Mouse (Mus musculus) cortical plate, adult 2 months (tissue): ENCODE data around the gene Col6a5. TPM values are rescaled to one million over a fixed set of nuclear protein-coding genes. Genes with fewer than 3 reads are reported as not detected.

Experiments
- H3K27ac ChIP-seq: fragments of 200-500 bp; 2 replicates; pipeline ENCODE4 v1.5.1; 2012; ENCODE audit warnings: low read length, control low read depth, inconsistent platforms; ENCODE audit not compliant: insufficient read depth
- H3K4me1 ChIP-seq: fragments of 200-500 bp; 2 replicates; pipeline ENCODE4 v1.6.1; 2011; ENCODE audit warnings: low read length; ENCODE audit not compliant: control insufficient read depth, insufficient read depth
- H3K4me3 ChIP-seq: fragments of 200-500 bp; 2 replicates; pipeline ENCODE4 v1.5.1; 2011; ENCODE audit warnings: mild to moderate bottlenecking, low read length, control low read depth; ENCODE audit not compliant: insufficient read depth
- CTCF ChIP-seq: fragments of 200-500 bp; IDR thresholded peaks from 2 replicates; pipeline ENCODE4 v1.5.1; 2011; ENCODE audit warnings: mild to moderate bottlenecking, control low read depth, low read length; ENCODE audit not compliant: insufficient read depth; ENCODE audit errors: extremely low read depth
- POLR2A ChIP-seq: fragments of 200-500 bp; IDR thresholded peaks from 2 replicates; pipeline ENCODE4 v1.6.1; 2011; ENCODE audit warnings: mild to moderate bottlenecking, low read length, control low read depth; ENCODE audit not compliant: insufficient read depth; ENCODE audit errors: extremely low read depth
- polyA plus RNA-seq: library from polyadenylated mRNA; depleted of rRNA; stranded (reverse); fragments of >200 nt; gene quantifications from 2 replicates; pipeline ENCODE4 v1.2.3, GENCODE M21; 2012; rRNA removed

Col6a5 gene
- polyA plus RNA-seq, 1 experiment, result 0.86 TPM

DNA sequence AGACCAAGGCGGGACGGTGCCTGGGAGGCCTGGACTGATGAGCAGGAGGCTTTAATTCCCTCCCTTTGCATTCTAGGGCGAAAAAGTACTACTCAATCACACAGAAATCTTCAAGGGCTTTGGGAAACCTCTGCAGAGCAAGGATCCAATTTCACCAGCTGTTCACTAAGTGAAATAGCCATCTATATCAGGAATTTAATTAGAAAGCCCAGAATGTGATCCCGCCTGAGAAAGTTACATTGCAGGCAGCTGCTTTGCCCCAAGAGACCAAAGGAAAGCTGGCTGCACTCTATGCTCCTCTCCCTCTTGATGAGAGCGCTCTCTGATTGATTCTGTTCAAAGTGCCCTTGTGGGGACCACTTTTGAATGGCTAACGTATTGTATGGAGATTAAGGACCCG is 149.0 kb downstream of the Col6a5 start:
- Histone ChIP-seq H3K4me1 (no peaks in the 10 kb centered on the region), H3K27ac (no peak overlapping the region), H3K4me3 (no peak overlapping the region)
- no peak for TF ChIP-seq POLR2A
- no peak for TF ChIP-seq CTCF

DNA sequence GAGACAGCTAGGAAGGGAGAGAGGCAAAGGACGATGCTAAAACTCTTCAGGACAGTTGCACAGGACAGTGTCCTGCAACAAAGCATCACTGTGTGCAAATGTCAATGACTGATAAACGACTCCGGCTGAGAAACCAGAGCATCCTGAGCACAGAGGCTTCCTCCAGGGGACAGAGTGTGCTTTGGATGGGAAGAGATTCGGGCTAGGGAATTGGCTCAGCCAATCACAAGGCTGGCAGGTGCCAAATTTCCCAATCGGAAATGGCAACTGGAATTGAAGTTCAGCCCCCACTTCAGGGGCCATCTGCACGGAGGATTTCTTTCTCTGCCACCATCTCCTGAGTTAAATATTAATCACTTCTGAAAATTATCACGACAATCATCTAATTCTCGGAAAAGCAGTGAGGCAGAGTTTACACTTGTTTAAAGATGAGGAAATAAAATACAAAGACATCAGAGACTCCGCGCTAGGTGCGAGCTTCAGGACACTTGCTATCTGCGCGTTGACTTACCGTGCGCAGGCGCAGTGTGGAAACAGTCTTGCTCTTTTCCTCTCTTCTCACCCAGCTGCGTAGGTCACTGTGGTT is 151.4 kb downstream of the Col6a5 start:
- Histone ChIP-seq H3K27ac (no peak overlapping the region), H3K4me3 (no peak overlapping the region), H3K4me1 (no peaks in the 10 kb centered on the region)
- TF ChIP-seq CTCF, result no peak
- TF ChIP-seq POLR2A, result no peak

Other genes starting within 250 kb of the Col6a5 start
- gene Col6a6, start 132.5 kb downstream of the Col6a5 start, polyA plus RNA-seq, result 0.19 and 0.23 TPM in 2 replicates
- 2.1 and 3.9 TPM in 2 replicates for gene Col6a4, start 136.1 kb upstream of the Col6a5 start, polyA plus RNA-seq
- 3.1 TPM in 2 replicates for gene Glyctk, start 197.5 kb upstream of the Col6a5 start, polyA plus RNA-seq
- gene Wdr82, start 210.3 kb upstream of the Col6a5 start, polyA plus RNA-seq, result 95.4 and 103 TPM in 2 replicates
- 42.1 and 47.4 TPM in 2 replicates for gene Ppm1m, start 239.1 kb upstream of the Col6a5 start, polyA plus RNA-seq
- 97.3 and 106 TPM in 2 replicates for gene Twf2, start 242.5 kb upstream of the Col6a5 start, polyA plus RNA-seq